23 mouse cellular contexts compared by ENCODE assay signal in genomic region chr14:78656832-78657626, GRCm38 (mm10).
"Had no signal": no experiment of that assay in that cellular context is flagged by ENCODE, and none has a peak within 500 bp of the region (broad histone marks: within the 10 kb centered on the region; RNA-seq: fewer than 3 reads in every experiment).

No protein-coding gene starts in this region.

- H3K9ac ChIP-seq: forebrain, postnatal 0 days; heart, embryonic 13.5 days; heart, embryonic 15.5 days; hindbrain, embryonic 12.5 days; hindbrain, embryonic 14.5 days; intestine, embryonic 15.5 days; liver, embryonic 12.5 days; liver, embryonic 14.5 days had no signal

- H3K36me3 ChIP-seq: heart, embryonic 15.5 days; hindbrain, embryonic 12.5 days; intestine, embryonic 15.5 days; liver, embryonic 12.5 days had no signal

- H3K9me3 ChIP-seq: heart, embryonic 15.5 days; intestine, embryonic 15.5 days; liver, embryonic 12.5 days had no signal

- H3K27ac ChIP-seq: heart, adult 2 months; heart, embryonic 13.5 days; heart, embryonic 15.5 days; hindbrain, embryonic 10.5 days; hindbrain, embryonic 12.5 days; hindbrain, embryonic 14.5 days; intestine, embryonic 15.5 days; left cerebral cortex, adult 2 months; liver, embryonic 12.5 days; liver, embryonic 14.5 days had no signal

- H3K4me3 ChIP-seq: heart, adult 2 months; heart, embryonic 13.5 days; heart, embryonic 15.5 days; hindbrain, embryonic 10.5 days; hindbrain, embryonic 12.5 days; intestine, embryonic 15.5 days; left cerebral cortex, adult 2 months; liver, embryonic 12.5 days had no signal

- H3K27me3 ChIP-seq: heart, embryonic 13.5 days; heart, embryonic 15.5 days; hindbrain, embryonic 12.5 days; intestine, embryonic 15.5 days; liver, embryonic 12.5 days had no signal

- DNase-seq: forebrain, postnatal 0 days; gastrocnemius, postnatal 14 days; heart, adult 2 months; heart, postnatal 14 days; heart, postnatal 36 days; kidney, adult 18-20 months; kidney, adult 8-10 months; kidney, postnatal 10 days; kidney, postnatal 4 days; layer of hippocampus, adult 9-11 months; lung, adult 18-20 months had no signal

- H3K4me2 ChIP-seq: heart, embryonic 11.5 days; heart, embryonic 13.5 days; heart, embryonic 15.5 days; hindbrain, embryonic 12.5 days; hindbrain, embryonic 14.5 days; intestine, embryonic 15.5 days; liver, embryonic 12.5 days had no signal

- H3K4me1 ChIP-seq: heart, embryonic 13.5 days; heart, embryonic 15.5 days; hindbrain, embryonic 12.5 days; intestine, embryonic 15.5 days; liver, embryonic 12.5 days had no signal

- ATAC-seq: forebrain, postnatal 0 days; inflammation-experienced regulatory T-cells, adult 6 months; intestine, embryonic 15.5 days; intestine, postnatal 0 days; liver, embryonic 12.5 days had no signal
